Mouse (Mus musculus): Measurements from ENCODE around the gene Myrfl.

GRCm38 (mm10) chr10:116841551-116841950 is 55.2 kb downstream of the Myrfl start:
- no peak for TF ChIP-seq CTCF (IDR thresholded peaks at IDR 0.05; ENCODE audit: insufficient read depth, low read length)
- TF ChIP-seq POLR2A (IDR thresholded peaks at IDR 0.05; ENCODE audit: borderline replicate concordance, extremely low read depth, low read depth, low read length) = no peak

All from lung, adult 2 months (tissue).